Mouse (Mus musculus) embryonic fibroblast, embryonic 13.5 days (primary cell): ENCODE measurements around the gene Ndufs6.

Experiments
- CTCF ChIP-seq: IDR thresholded peaks from 2 replicates; pipeline ENCODE4 v1.5.1; 2011; ENCODE audit warnings: mild to moderate bottlenecking, control low read depth, low read length, moderate library complexity, borderline replicate concordance; ENCODE audit not compliant: insufficient read depth
- POLR2A ChIP-seq: IDR thresholded peaks from 2 replicates; pipeline ENCODE4 v1.6.1; 2011; ENCODE audit warnings: low read depth, mild to moderate bottlenecking, control low read depth, low read length, moderate library complexity

DNA sequence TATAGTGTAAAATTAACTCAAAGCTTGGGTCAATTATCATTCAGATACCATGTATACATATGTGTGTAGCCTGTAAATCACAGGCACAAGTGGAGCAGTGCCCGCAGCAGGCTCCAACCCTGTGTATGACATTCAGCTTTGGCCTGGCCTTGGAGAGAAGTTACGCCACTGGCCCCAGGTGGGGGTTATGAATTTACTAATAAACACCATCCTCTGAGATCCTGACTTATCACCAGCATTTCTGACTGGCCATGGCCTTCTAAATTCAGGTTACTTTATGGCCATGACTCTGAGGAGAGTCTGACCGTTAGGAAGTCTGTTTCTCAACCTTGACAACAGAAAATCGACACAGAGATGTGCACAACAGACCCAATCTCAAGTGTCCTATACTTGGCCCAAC lies 4.9 kb downstream of the Ndufs6 start:
- TF ChIP-seq POLR2A, result no peak
- no peak for TF ChIP-seq CTCF
